Mouse (Mus musculus) B cell, adult 2 months (primary cell): Measurements from ENCODE around the gene Phka2.

Experiments used
- DNase-seq, 2 experiments: peaks; one replicate each; pipeline ENCODE4 v3.0.0; 2022

Gene Phka2

DNA sequence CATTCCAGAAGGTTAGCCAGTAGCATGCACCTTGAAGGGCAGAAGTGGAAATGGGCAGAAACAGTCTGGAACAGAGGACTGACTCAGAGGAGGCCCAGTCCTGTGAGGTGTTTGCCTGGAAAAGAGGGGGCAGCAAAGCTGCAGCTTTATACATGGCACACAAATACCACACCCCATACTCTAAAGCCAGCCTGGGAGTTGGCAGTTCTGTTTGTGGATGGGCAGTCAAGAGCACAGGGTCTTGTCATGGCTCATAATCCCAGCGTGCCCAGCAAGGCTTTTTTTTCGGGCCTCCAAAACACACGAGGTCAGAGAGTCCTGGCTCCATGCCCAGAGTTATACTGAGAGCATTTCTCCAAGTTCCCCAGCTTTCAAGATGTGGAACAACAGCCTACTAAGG is 99.1 kb downstream of the Phka2 start:
- DNase-seq = no peak

DNA sequence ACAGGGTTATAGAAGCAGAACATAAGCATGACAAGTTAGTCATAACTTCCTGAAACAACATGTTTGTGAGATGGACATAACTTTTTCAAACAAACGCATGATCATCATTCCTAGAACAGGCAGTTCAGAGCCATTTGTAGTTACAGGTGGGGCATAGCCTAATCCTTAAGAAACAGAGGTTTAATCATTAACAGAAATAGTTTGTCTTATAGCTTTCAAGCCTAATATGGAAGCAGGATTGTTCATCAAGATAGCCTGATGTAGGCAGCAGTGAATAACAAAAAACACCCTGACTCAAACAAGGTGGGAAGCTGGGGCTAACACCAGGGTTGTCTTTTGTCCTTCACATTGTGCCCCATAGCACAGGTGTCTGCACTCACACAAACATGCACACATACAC is 100.8 kb downstream of the Phka2 start:
- DNase-seq = no peak

DNA sequence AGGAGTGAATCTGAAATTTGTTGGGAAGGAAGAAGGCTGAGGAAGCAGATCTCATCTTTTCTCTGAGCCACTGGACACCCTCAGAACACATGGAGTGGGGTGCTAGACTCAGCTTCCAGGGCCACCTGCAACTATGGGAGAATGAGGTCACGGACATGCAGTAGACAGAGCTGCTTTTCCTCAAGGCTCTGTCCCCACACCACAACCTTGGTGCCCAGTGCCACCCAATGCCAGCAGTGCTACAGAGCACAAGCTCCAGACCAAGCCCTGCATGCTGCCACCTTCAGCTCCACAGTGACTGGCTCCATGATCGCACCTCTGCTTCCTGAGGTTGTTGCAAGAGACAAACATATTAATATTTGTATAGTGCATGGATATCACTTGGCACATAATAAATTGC is 101.3 kb downstream of the Phka2 start:
- DNase-seq = no peak

DNA sequence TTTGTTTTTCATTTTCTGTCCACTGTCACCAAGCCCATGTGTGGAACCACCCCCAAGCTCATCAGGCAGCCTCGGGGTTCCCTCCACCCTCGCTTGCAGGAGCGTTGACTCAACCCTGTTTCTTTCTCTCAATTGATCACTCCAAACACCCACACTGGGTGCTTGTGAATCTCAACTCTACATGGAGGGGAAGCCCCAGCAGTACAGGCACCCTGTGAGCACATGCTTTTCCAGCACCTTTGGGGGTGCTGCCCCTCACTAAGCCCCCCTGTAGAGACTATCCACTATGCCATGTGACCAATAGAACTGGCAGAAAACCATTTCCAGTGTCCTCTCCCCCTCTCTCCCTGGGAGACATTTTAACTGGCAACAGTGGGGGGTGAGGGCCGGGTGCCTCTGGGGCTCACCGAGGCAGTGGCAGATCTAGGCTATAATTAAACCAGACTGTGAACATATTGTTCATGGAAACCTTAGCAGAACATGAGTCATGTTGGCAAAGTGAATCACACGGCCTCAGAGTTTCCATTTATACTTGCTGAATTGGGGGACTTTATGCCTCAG is 102.1 kb downstream of the Phka2 start:
- DNase-seq = no peak

DNA sequence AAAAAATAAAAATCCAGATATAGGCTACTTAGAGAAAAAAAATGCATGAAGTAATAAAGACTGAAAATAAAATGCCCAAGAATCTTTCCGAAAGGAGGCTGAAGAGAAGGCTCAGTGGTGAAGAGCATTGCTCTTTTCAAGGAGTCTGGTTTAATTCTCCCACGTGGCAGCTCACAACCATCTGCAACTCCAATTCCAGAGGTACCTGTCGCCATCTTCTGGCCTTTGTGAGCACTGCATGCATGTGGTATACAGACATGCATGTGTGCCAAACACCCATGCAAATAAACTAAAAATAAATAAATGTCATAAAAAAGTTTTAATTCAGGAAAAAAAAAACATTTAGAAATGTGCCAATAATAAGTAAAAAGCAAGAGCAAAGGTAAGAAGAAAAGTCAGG is 107.9 kb downstream of the Phka2 start:
- DNase-seq = peak; percentile 39 to 53

DNA sequence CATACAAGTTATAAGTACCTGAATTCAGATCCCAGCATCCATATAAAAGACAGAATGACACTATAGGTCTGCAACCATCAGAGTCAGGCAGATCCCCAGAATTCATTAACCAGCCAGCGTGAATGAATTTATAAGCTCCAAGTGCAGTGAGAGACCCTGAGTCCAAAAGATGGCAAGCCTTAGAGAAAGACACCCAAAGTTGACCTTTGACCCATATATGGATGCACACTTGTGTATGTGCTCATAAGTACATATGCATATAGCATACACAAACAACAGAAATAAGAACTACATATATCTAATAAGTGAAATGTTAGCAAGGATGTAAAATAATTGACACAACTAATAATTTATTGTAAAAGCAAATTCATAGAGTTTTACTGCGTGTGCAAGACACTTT is 108.5 kb downstream of the Phka2 start:
- DNase-seq = no peak

DNA sequence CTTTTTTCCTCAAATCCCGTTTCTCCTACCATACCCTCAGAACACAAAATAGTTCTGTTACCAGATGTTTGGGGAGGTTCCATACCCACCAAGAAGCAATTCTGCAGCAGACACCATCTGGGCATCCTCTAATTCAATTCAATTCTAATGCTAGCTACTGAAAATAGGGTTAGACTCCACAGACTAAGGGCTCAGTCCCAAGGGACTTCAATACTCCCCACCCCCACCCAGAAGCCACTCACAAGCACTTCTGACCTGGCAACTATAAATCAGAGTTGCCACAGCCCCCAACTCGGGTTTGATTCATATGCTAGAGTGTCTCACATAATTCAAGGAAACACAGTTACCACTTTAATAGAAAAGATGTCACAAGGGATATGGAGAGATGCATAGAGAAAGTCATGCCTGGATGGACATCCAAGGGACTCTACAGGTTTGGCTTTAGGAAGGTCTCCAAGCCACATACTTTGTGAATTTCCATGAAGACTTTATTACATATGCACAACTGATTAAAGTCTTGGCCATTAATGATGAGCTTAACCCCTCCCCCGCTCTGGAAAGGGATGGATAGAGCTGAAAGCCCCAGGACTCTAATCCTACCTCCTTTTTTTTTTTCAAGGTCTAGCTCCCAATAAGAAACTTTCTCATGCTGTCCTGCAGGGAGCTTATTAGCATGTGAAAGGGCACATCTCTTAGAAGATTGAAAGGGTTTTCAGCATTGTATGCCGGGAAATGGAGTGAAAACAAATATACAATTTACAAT is 109.1 kb downstream of the Phka2 start:
- DNase-seq = no peak
